Mouse (Mus musculus) forebrain, embryonic 11.5 days (tissue): ENCODE data around the gene Snrpd3. TPM values are rescaled to one million over a fixed set of nuclear protein-coding genes. Genes with fewer than 3 reads are reported as not detected.

Source experiments
- ATAC-seq: fragments of 200-750 bp; cut with Nextera tagmentation; replicated peaks from 2 replicates; pipeline ENCODE4 v1.8.0; 2017; ENCODE audit warnings: moderate TSS enrichment; ENCODE audit not compliant: low FRiP score
- DNase-seq: peaks from one replicate; pipeline ENCODE4 v3.0.0-alpha.2; 2017; ENCODE audit warnings: low spot score
- H3K27ac ChIP-seq: fragments of 300-500 bp; sonication (generic); 2 replicates; pipeline ENCODE4 v1.5.1; 2014; ENCODE audit warnings: low read depth, low read length
- H3K27me3 ChIP-seq: fragments of 300-500 bp; sonication (generic); 2 replicates; pipeline ENCODE4 v1.6.1; 2014; ENCODE audit warnings: mild to moderate bottlenecking, low read length, mixed read lengths; ENCODE audit not compliant: control insufficient read depth, insufficient read depth
- H3K36me3 ChIP-seq: fragments of 300-500 bp; sonication (generic); 2 replicates; pipeline ENCODE4 v1.6.1; 2014; ENCODE audit warnings: mild to moderate bottlenecking, low read length, moderate library complexity, mixed read lengths; ENCODE audit not compliant: control insufficient read depth, insufficient read depth
- H3K4me1 ChIP-seq: fragments of 300-500 bp; sonication (generic); replicated peaks from 2 replicates; pipeline ENCODE4 v1.6.1; 2014; ENCODE audit warnings: low read length, mixed read lengths; ENCODE audit not compliant: control insufficient read depth, insufficient read depth
- H3K4me2 ChIP-seq: fragments of 300-500 bp; sonication (generic); 2 replicates; pipeline ENCODE4 v1.6.1; 2014; ENCODE audit warnings: low read depth, mild to moderate bottlenecking, low read length, moderate library complexity, mixed read lengths; ENCODE audit not compliant: severe bottlenecking
- H3K4me3 ChIP-seq: fragments of 300-500 bp; sonication (generic); 2 replicates; pipeline ENCODE4 v1.5.1; 2014; ENCODE audit warnings: low read depth, low read length
- H3K9ac ChIP-seq: fragments of 300-500 bp; sonication (generic); 2 replicates; pipeline ENCODE4 v1.6.1; 2014; ENCODE audit warnings: low read length
- H3K9me3 ChIP-seq: fragments of 300-500 bp; sonication (generic); 2 replicates; pipeline ENCODE4 v1.6.1; 2016; ENCODE audit warnings: low read length, mixed read lengths; ENCODE audit not compliant: control insufficient read depth
- WGBS: fragments of 180-500 bp; shearing (Covaris S2); extraction: QIAGEN DNeasy Blood & Tissue Kit; methylation state at CpG from one replicate; pipeline ENCODE4 v1.1.7; 2014; 5-methylcytosine and 5-hydroxymethylcytosine counted together
- polyA plus RNA-seq: library from polyadenylated mRNA; unstranded; fragments of >200 nt; fragmentation: Nextera tagmentation; extraction: Ambion mirVana; gene quantifications from 2 replicates; pipeline ENCODE4 v1.2.1, GENCODE M21; 2014

Snrpd3 gene
- polyA plus RNA-seq, 1 experiment from 2014 or later: 261 TPM

DNA sequence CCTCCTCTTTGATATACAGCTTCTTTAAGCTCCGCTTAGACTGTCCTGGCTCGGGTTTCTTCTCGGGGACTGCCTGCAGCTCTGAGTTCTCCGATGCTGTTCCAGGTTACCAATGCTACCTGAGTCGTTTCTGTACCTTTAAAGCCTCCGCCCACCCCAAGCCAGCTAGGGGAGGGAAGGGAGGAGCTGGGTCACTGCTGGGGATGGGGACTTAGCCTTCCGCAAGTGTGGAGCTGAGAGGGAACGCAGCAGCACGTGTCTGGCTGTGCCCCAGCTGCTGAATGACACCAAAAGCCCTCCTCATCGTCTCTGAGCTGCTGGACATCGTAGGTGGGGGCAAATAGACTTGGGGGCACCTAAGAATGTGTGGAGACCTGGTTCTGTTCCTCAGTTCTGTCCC lies 51.1 kb downstream of the Snrpd3 start:
- WGBS: 7% methylated on average over 11 of the region's 11 CpGs
- DNase-seq: no peak
- Histone ChIP-seq H3K27ac (no peak overlapping the region), H3K4me2 (no peak overlapping the region), H3K4me1 (0 out of 2 replicates have a peak, but pooled peaks cover 2% of the 10 kb centered on the region), H3K36me3 (no peaks in the 10 kb centered on the region), H3K4me3 (no peak overlapping the region), H3K9me3 (no peaks in the 10 kb centered on the region), H3K9ac (no peak overlapping the region), H3K27me3 (no peaks in the 10 kb centered on the region)
- ATAC-seq: no peak

DNA sequence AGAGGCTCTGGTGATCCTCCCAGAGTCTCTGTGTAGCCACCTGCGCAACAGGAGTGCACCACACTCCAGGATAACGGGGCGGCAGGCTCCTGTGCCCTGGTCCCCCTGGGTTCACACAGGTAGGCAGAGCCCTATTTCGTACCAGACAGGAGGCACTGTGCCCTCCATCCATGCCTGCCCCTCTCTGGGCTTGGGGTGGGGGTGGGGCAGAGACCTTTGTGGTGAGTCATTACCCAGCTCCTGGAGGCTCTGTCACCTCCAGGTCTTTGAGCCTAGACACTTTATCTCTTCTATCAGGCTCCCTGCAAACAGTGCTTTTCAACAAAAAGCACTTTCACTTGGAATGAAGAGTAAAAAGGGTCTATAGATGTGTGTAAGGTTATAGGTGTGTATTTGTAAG lies 51.5 kb downstream of the Snrpd3 start:
- Histone ChIP-seq H3K9ac (no peak overlapping the region), H3K36me3 (no peaks in the 10 kb centered on the region), H3K27me3 (no peaks in the 10 kb centered on the region), H3K9me3 (no peaks in the 10 kb centered on the region), H3K4me2 (no peak overlapping the region), H3K4me3 (no peak overlapping the region), H3K4me1 (0 out of 2 replicates have a peak, but pooled peaks cover 2% of the 10 kb centered on the region), H3K27ac (no peak overlapping the region)
- WGBS: 12% methylated on average over 4 of the region's 4 CpGs
- no peak for DNase-seq
- no peak for ATAC-seq

DNA sequence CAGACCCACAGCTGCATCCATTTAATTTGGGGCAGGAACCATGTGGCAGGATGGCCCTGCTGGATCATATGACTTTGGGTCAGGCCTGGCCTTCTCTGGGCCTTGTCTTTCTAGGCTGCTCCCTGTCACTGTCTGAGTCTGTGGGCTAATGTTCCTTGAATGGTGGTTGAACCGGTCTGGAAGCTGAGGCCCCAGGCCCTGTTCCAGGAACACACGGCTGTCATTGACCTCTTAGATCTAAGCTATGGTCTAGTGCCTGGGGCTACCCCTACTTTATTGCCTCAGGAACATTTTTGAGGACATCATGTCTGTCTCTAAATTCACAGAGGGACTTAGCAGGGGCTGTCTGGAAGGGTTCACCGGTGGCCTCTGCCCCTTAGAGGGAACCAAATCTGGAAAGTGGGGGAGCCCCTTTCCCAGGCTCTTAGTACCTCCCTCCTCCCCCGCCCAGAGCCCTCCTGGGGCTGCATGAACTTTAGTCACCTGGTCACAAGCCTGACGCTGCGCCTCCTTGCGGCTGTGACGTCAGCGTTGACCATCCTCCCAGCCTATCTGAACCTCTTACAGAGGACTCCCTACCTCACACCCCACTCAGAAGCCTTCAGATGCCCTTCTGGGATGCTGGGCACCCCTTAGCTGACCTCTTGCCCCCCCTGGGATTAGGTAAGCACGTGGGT lies 53.8 kb downstream of the Snrpd3 start:
- Histone ChIP-seq H3K4me3 (no peak overlapping the region), H3K4me1 (0 out of 2 replicates have a peak, but pooled peaks cover 2% of the 10 kb centered on the region), H3K27me3 (no peaks in the 10 kb centered on the region), H3K9ac (no peak overlapping the region), H3K36me3 (no peaks in the 10 kb centered on the region), H3K9me3 (no peaks in the 10 kb centered on the region), H3K4me2 (no peak overlapping the region), H3K27ac (no peak overlapping the region)
- 26% methylated on average over 10 of the region's 10 CpGs for WGBS
- ATAC-seq (no peak), DNase-seq (no peak)

DNA sequence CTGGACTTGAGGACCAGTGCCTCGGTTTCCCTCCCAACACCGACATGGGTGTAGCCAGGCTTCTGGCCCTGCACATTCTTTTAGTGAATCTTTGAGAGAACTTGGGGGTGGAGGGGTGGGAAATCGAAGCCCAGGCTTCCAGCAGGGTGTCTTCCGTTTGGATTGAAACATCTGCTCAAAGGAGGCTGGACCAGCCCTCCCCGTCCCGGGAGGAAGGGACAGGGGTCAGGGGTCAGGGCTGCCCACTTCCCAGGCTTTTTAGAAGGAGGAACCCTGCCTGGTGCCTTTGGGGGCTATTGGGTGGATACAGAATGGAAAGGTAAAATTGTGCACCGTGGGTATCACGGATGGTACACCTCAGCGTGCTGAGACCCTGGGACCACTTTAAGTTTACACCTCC lies 54.6 kb downstream of the Snrpd3 start:
- Histone ChIP-seq H3K9ac (no peak overlapping the region), H3K27ac (no peak overlapping the region), H3K4me1 (0 out of 2 replicates have a peak, but pooled peaks cover 2% of the 10 kb centered on the region), H3K4me3 (no peak overlapping the region), H3K4me2 (no peak overlapping the region), H3K9me3 (no peaks in the 10 kb centered on the region), H3K36me3 (no peaks in the 10 kb centered on the region), H3K27me3 (no peaks in the 10 kb centered on the region)
- 35% methylated on average over 9 of the region's 9 CpGs for WGBS
- no peak for DNase-seq
- no peak for ATAC-seq

DNA sequence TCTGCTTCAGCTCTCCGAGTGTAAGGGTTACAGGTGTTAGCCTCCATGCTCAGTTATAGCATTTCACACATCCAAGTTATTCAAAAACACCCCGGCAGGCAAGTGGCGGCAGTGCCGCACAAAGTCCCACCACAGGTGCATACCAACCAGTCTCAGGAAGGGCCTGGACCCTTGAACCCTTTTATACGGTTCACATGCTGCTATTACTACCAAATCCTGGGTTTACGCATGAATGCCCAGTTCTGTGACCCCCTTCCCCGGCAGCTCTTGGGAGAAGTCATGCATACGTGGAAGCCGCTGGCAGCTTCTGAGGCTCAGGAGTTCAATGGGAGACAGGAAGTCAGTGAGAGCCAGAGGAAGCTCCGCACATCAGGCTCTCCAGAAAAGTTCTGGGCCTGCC lies 55.8 kb downstream of the Snrpd3 start:
- 0 out of 2 replicates have a peak, but pooled peaks cover 2% of the 10 kb centered on the region for H3K4me1 ChIP-seq
- H3K27ac ChIP-seq: no peak overlapping the region
- ATAC-seq (no peak), DNase-seq (no peak)
- no peak overlapping the region for H3K9ac ChIP-seq
- H3K36me3 ChIP-seq: no peaks in the 10 kb centered on the region
- no peaks in the 10 kb centered on the region for H3K9me3 ChIP-seq
- H3K4me3 ChIP-seq: no peak overlapping the region
- H3K27me3 ChIP-seq: no peaks in the 10 kb centered on the region
- no peak overlapping the region for H3K4me2 ChIP-seq
- WGBS: 42% methylated on average over 10 of the region's 10 CpGs

DNA sequence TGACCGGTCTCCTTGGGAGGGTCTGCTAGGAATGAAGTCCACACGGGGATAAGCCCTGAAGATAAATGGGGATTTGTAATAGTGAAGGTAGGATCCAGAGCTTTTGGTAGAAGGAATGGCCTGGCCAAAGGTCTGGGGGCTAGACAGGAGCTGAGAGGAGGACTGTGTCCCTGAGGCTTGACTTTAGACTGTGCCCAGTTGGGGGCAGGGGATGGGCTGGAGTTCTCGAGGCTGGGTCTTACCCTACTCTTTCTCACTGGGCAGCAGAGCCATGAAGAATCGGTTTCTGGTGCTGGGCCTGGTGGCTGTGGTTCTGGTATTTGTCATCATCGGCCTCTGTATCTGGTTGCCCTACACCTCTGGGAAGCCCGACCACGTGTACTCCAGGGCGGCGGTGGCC lies 56.6 kb downstream of the Snrpd3 start:
- no peaks in the 10 kb centered on the region for H3K9me3 ChIP-seq
- no peak overlapping the region for H3K4me3 ChIP-seq
- no peak overlapping the region for H3K4me2 ChIP-seq
- H3K27me3 ChIP-seq: no peaks in the 10 kb centered on the region
- no peak overlapping the region for H3K27ac ChIP-seq
- 0 out of 2 replicates have a peak, but pooled peaks cover 2% of the 10 kb centered on the region for H3K4me1 ChIP-seq
- WGBS: 87% methylated on average over 9 of the region's 9 CpGs
- ATAC-seq (no peak), DNase-seq (no peak)
- no peaks in the 10 kb centered on the region for H3K36me3 ChIP-seq
- H3K9ac ChIP-seq: no peak overlapping the region

DNA sequence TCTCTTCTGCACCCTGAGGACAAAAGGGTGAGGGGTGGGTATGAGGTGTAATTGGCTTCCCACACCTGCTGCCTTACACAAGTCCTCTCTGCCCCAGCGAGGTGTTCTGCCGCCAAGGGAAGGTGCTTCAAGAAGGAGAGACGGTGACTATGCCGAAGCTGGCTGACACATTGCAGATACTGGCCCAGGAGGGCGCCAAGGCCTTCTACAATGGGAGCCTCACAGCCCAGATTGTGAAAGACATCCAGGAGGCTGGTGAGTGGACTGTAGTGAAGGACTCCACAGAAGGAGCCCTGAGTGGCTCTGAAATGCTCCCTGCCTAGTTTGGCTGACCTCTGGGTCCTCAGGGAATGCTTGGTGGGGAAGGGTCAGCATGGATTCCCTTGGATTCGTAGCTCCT lies 61.8 kb downstream of the Snrpd3 start:
- no peak overlapping the region for H3K27ac ChIP-seq
- 87% methylated on average over 6 of the region's 6 CpGs for WGBS
- no peaks in the 10 kb centered on the region for H3K4me1 ChIP-seq
- H3K4me2 ChIP-seq: no peak overlapping the region
- no peaks in the 10 kb centered on the region for H3K36me3 ChIP-seq
- no peaks in the 10 kb centered on the region for H3K9me3 ChIP-seq
- no peak overlapping the region for H3K9ac ChIP-seq
- no peak overlapping the region for H3K4me3 ChIP-seq
- ATAC-seq (no peak), DNase-seq (no peak)
- no peaks in the 10 kb centered on the region for H3K27me3 ChIP-seq

DNA sequence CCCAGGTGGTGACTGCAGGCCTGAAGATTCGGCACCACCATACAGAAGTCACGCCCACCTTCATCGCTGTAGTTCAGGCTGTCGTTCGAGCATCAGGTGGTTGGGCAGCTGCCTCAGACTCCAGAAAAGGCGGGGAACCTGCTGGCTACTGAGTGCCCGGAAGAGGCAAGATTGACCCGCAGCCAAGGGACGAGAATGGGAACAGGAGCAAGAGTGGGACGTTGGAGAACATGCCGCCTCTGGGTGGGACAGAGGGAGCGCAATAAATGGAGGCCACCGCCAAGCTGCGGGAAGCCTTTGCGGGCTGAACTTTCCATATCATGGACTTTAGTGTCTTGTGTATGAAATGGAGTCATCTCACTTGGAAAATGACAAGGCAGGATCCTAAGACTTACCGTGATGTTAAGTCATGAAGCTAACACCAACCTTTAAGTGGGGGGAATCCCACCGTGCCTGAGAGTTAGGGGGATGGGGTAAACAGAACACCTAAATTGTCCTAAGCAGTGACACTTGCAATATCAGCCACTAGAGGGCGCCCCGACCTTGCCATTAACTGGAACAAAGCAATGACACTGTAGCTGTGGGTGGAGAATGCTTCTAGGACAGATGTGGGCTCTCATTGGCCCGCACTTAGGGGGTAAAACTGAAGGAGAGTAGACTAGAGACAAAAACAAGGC lies 68.7 kb downstream of the Snrpd3 start:
- H3K4me3 ChIP-seq: no peak overlapping the region
- no peaks in the 10 kb centered on the region for H3K9me3 ChIP-seq
- peak; percentile 85 for ATAC-seq
- H3K4me1 ChIP-seq: 0 out of 2 replicates have a peak, but pooled peaks cover 2% of the 10 kb centered on the region
- H3K36me3 ChIP-seq: no peaks in the 10 kb centered on the region
- no peaks in the 10 kb centered on the region for H3K27me3 ChIP-seq
- whole genome bisulfite sequencing: 22% methylated on average over 20 of the region's 20 CpGs
- peak; percentile 93 for DNase-seq
- H3K9ac ChIP-seq: no peak overlapping the region; the same call in 1 of the 2 replicates
- 0 out of 2 replicates have a peak overlapping the region, but pooled peaks have one; percentile 0 for H3K4me2 ChIP-seq
- H3K27ac ChIP-seq: no peak overlapping the region
